Mouse (Mus musculus) ES-CJ7 (cell line): ENCODE data around the gene Axin1.
A peak's percentile ranks its signal among the peaks of the same experiment; 100 is the strongest.

Experiments
- DNase-seq: peaks from one replicate; pipeline ENCODE4 v3.0.0; 2011; ENCODE audit warnings: low read depth, low spot score

The Axin1 gene

GRCm38 (mm10) chr17:26237667-26238066 is 99.2 kb downstream of the Axin1 start:
- no peak for DNase-seq

GRCm38 (mm10) chr17:26239551-26239950 is 101.1 kb downstream of the Axin1 start:
- DNase-seq: no peak

GRCm38 (mm10) chr17:26240120-26240790 is 101.8 kb downstream of the Axin1 start:
- no peak for DNase-seq

GRCm38 (mm10) chr17:26240990-26241389 is 102.5 kb downstream of the Axin1 start:
- DNase-seq: no peak

- peak; percentile 82 for DNase-seq
Observed at GRCm38 (mm10) chr17:26243471-26244100, 105.1 kb downstream of the Axin1 start.

GRCm38 (mm10) chr17:26244101-26244841 is 105.8 kb downstream of the Axin1 start, which contains the start of gene Fam234a:
Fam234a (minus strand) TSS chr17:26244242.
- peak; percentile 93 for DNase-seq
